Mouse (Mus musculus) hindbrain, embryonic 11.5 days (tissue): ENCODE measurements around the gene Vamp1. TPM values are rescaled to one million over a fixed set of nuclear protein-coding genes. Genes with fewer than 3 reads are reported as not detected.

Source experiments
- ATAC-seq: fragments of 200-750 bp; cut with Nextera tagmentation; 2 replicates; pipeline ENCODE4 v1.8.0; 2017; ENCODE audit warnings: mild to moderate bottlenecking, moderate TSS enrichment, moderate library complexity; ENCODE audit not compliant: low FRiP score
- DNase-seq: peaks from one replicate; pipeline ENCODE4 v3.0.0-alpha.2; 2015; ENCODE audit warnings: low spot score
- H3K27ac ChIP-seq: fragments of 300-500 bp; sonication (generic); 2 replicates; pipeline ENCODE4 v1.5.1; 2014; ENCODE audit warnings: mild to moderate bottlenecking, low read depth, low read length
- H3K27me3 ChIP-seq: fragments of 300-500 bp; sonication (generic); 2 replicates; pipeline ENCODE4 v1.6.1; 2014; ENCODE audit warnings: mild to moderate bottlenecking, low read length, moderate library complexity, mixed read lengths; ENCODE audit not compliant: control insufficient read depth, insufficient read depth
- H3K36me3 ChIP-seq: fragments of 300-500 bp; sonication (generic); 2 replicates; pipeline ENCODE4 v1.6.1; 2014; ENCODE audit warnings: mild to moderate bottlenecking, low read length, moderate library complexity, mixed read lengths; ENCODE audit not compliant: control insufficient read depth, insufficient read depth
- H3K4me1 ChIP-seq: fragments of 300-500 bp; sonication (generic); replicated peaks from 2 replicates; pipeline ENCODE4 v1.6.1; 2014; ENCODE audit warnings: low read length, mixed read lengths; ENCODE audit not compliant: control insufficient read depth, insufficient read depth
- H3K4me2 ChIP-seq: fragments of 300-500 bp; sonication (generic); replicated peaks from 2 replicates; pipeline ENCODE4 v1.6.1; 2014; ENCODE audit warnings: mild to moderate bottlenecking, low read depth, low read length
- H3K4me3 ChIP-seq: fragments of 300-500 bp; sonication (generic); 2 replicates; pipeline ENCODE4 v1.5.1; 2014; ENCODE audit warnings: low read depth, low read length
- H3K9ac ChIP-seq: fragments of 300-500 bp; sonication (generic); 2 replicates; pipeline ENCODE4 v1.6.1; 2014; ENCODE audit warnings: low read depth, low read length
- H3K9me3 ChIP-seq: fragments of 300-500 bp; sonication (generic); 2 replicates; pipeline ENCODE4 v1.6.1; 2016; ENCODE audit warnings: low read length; ENCODE audit not compliant: control insufficient read depth
- WGBS: fragments of 180-500 bp; shearing (Covaris S2); extraction: QIAGEN DNeasy Blood & Tissue Kit; methylation state at CpG from one replicate; pipeline ENCODE4 v1.1.7; 2014; 5-methylcytosine and 5-hydroxymethylcytosine counted together
- polyA plus RNA-seq: library from polyadenylated mRNA; unstranded; fragments of >200 nt; fragmentation: Nextera tagmentation; extraction: Ambion mirVana; gene quantifications from 2 replicates; pipeline ENCODE4 v1.2.1, GENCODE M21; 2014

The Vamp1 gene
- polyA plus RNA-seq, 1 experiment from 2014 or later, result 2.3 TPM

GRCm38 (mm10) chr6:125179601-125180000, 35.8 kb upstream of the Vamp1 start:
- DNase-seq (no peak), ATAC-seq (no peak)
- H3K27me3 ChIP-seq, result no peaks in the 10 kb centered on the region
- no peak overlapping the region for H3K4me3 ChIP-seq
- H3K9ac ChIP-seq, result no peak overlapping the region
- no peaks in the 10 kb centered on the region for H3K4me1 ChIP-seq
- peaks cover 29% of the 10 kb centered on the region for H3K36me3 ChIP-seq
- WGBS, result 97% methylated on average over 7 of the region's 7 CpGs
- H3K27ac ChIP-seq, result no peak overlapping the region
- no peaks in the 10 kb centered on the region for H3K9me3 ChIP-seq
- H3K4me2 ChIP-seq, result no peak overlapping the region

GRCm38 (mm10) chr6:125182133-125182532, 33.2 kb upstream of the Vamp1 start:
- no peak for ATAC-seq
- no peaks in the 10 kb centered on the region for H3K27me3 ChIP-seq
- WGBS, result 84% methylated on average over 5 of the region's 5 CpGs
- no peak for DNase-seq
- no peak overlapping the region for H3K9ac ChIP-seq
- no peaks in the 10 kb centered on the region for H3K9me3 ChIP-seq
- no peak overlapping the region for H3K4me3 ChIP-seq
- H3K36me3 ChIP-seq, result peaks cover 31% of the 10 kb centered on the region
- no peak overlapping the region for H3K4me2 ChIP-seq
- no peak overlapping the region for H3K27ac ChIP-seq
- no peaks in the 10 kb centered on the region for H3K4me1 ChIP-seq

GRCm38 (mm10) chr6:125186203-125186602, 29.1 kb upstream of the Vamp1 start:
- WGBS, result 94% methylated on average over 10 of the region's 10 CpGs
- peaks cover 32% of the 10 kb centered on the region for H3K36me3 ChIP-seq
- H3K4me2 ChIP-seq, result no peak overlapping the region
- no peaks in the 10 kb centered on the region for H3K4me1 ChIP-seq
- no peaks in the 10 kb centered on the region for H3K27me3 ChIP-seq
- ATAC-seq, result no peak
- H3K9me3 ChIP-seq, result no peaks in the 10 kb centered on the region
- no peak for DNase-seq
- H3K4me3 ChIP-seq, result no peak overlapping the region
- no peak overlapping the region for H3K27ac ChIP-seq
- H3K9ac ChIP-seq, result no peak overlapping the region

DNA sequence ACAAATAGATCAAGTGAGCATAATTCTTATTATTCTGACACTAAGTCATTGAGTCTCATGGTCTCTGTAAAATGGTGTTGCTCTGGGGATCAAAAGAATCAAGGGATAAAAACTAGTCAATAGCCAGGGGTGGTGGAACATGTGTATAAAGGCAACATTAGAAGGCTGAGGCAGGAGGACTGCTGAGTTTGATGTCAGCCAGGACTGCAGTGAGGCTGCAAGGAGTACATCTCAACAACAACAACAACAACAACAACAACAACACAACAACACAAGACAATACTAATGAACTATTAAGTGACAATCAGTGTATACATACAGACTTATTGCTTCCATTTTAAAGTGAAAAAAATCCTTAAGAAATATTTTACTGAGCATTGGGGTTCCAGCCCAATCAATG, 24.5 kb upstream of the Vamp1 start:
- 0 out of 2 replicates have a peak, but pooled peaks cover 14% of the 10 kb centered on the region for H3K36me3 ChIP-seq
- H3K4me3 ChIP-seq, result peak overlapping the region; percentile 56
- no peak overlapping the region for H3K27ac ChIP-seq
- H3K4me2 ChIP-seq, result peak overlapping the region; percentile 57
- ATAC-seq, result no peak
- H3K27me3 ChIP-seq, result no peaks in the 10 kb centered on the region
- peaks cover 3% of the 10 kb centered on the region; the same call in 1 of the 2 replicates for H3K4me1 ChIP-seq
- no peaks in the 10 kb centered on the region for H3K9me3 ChIP-seq
- DNase-seq, result peak; percentile 31
- H3K9ac ChIP-seq, result peak overlapping the region; percentile 77

DNA sequence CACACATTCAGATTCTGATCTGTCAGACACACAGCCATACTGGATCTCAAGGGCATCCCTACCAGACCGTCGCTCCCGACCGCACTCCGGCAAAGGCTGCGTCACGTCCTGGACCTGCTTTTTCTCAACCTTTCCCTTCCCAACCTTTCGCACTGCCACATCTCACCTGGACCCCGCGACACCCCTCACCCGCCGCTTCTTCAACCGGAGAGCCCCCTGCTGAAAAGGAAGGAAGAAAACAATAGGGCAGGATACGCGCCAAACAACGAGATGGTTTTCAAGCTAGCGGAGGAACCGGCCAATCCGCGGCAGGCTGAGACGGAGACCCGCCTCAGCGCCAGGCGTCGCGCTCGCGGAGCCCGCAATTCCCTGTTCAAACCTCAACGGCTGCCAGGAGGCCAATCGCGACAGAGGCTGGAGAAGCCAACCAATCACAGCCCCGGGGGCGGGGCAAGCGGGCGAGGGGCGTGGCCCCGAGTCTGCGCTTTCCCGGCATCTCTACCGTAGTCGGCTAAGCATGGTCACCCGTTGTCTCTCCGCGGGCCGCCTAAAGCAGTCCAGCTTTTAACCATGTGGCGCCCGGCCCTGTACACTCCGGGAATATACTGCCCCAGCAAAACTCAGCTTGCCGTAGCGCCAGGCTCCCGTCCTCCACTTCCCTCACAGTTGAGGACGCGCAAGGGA, 23.9 kb upstream of the Vamp1 start, which contains the start of the genes Ncapd2 and Mrpl51:
Gene Ncapd2, minus strand, starts transcription at position 370 of the 684 bp plus-strand sequence.
Gene Mrpl51, plus strand, starts transcription at position 470 of the 684 bp plus-strand sequence.
- Histone ChIP-seq H3K4me1 (peaks cover 3% of the 10 kb centered on the region; the same call in 1 of the 2 replicates), H3K9ac (peak within 1 kb of the TSS; percentile 77), H3K9me3 (no peaks in the 10 kb centered on the region), H3K36me3 (0 out of 2 replicates have a peak, but pooled peaks cover 14% of the 10 kb centered on the region), H3K4me2 (peak within 1 kb of the TSS; percentile 57), H3K27ac (peak within 1 kb of the TSS; percentile 96), H3K4me3 (peak within 1 kb of the TSS; percentile 56), H3K27me3 (no peaks in the 10 kb centered on the region)
- peak; percentile 95 for ATAC-seq
- peak; percentile 99 for DNase-seq
- WGBS, result under 1% methylated on average over 54 of the region's 54 CpGs

- H3K27ac ChIP-seq, result peak overlapping the region; percentile 96
- H3K4me2 ChIP-seq, result peak overlapping the region; percentile 56
- peak overlapping the region; percentile 77 for H3K9ac ChIP-seq
- DNase-seq (peak; percentile 96), ATAC-seq (peak; percentile 96)
- no peaks in the 10 kb centered on the region for H3K9me3 ChIP-seq
- H3K27me3 ChIP-seq, result no peaks in the 10 kb centered on the region
- under 1% methylated on average over 34 of the region's 34 CpGs for WGBS
- 0 out of 2 replicates have a peak, but pooled peaks cover 8% of the 10 kb centered on the region for H3K36me3 ChIP-seq
- H3K4me3 ChIP-seq, result peak overlapping the region; percentile 56
- H3K4me1 ChIP-seq, result peaks cover 3% of the 10 kb centered on the region; the same call in 1 of the 2 replicates
These were observed 23.2 kb upstream of the Vamp1 start for GRCm38 (mm10) chr6:125192016-125192714.

- peaks cover 3% of the 10 kb centered on the region; the same call in 1 of the 2 replicates for H3K4me1 ChIP-seq
- no peaks in the 10 kb centered on the region for H3K9me3 ChIP-seq
- WGBS, result 51% methylated on average over 5 of the region's 5 CpGs
- ATAC-seq (no peak), DNase-seq (no peak)
- H3K27ac ChIP-seq, result peak overlapping the region; percentile 96; the same call in 1 of the 2 replicates
- H3K27me3 ChIP-seq, result no peaks in the 10 kb centered on the region
- H3K36me3 ChIP-seq, result 0 out of 2 replicates have a peak, but pooled peaks cover 4% of the 10 kb centered on the region
- peak overlapping the region; percentile 56 for H3K4me2 ChIP-seq
- peak overlapping the region; percentile 77 for H3K9ac ChIP-seq
- peak overlapping the region; percentile 56 for H3K4me3 ChIP-seq
These were observed 22.5 kb upstream of the Vamp1 start for GRCm38 (mm10) chr6:125192841-125193240.

DNA sequence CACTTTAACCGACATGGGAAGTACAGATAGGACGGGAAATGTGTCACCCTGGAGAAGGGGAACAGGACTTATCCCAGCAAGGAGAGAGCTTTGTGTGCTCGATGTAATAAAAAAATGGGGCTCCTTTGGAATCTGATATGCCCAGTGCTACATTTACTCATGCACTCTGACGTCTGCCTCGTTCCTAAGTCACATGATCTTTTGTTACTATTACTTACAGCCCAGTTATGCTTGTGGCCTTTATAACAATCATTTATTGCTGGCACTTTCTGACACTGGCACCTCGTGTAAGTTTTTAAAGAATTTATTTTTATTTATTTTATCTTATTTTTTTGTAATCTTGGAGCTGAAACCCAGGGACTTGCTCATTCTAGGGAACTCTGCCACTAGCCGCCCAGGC, 22.0 kb upstream of the Vamp1 start:
- no peak for DNase-seq
- 91% methylated on average over 7 of the region's 7 CpGs for WGBS
- H3K27me3 ChIP-seq, result no peaks in the 10 kb centered on the region
- H3K4me3 ChIP-seq, result no peak overlapping the region
- H3K9ac ChIP-seq, result no peak overlapping the region
- no peak for ATAC-seq
- H3K9me3 ChIP-seq, result no peaks in the 10 kb centered on the region
- 0 out of 2 replicates have a peak, but pooled peaks cover 4% of the 10 kb centered on the region for H3K36me3 ChIP-seq
- H3K4me1 ChIP-seq, result peaks cover 3% of the 10 kb centered on the region; the same call in 1 of the 2 replicates
- no peak overlapping the region for H3K27ac ChIP-seq
- no peak overlapping the region for H3K4me2 ChIP-seq
